Mouse (Mus musculus) testis, adult 2 months (tissue): ENCODE measurements around the gene Nisch. TPM values are rescaled to one million over a fixed set of nuclear protein-coding genes. Genes with fewer than 3 reads are reported as not detected.

Source experiments
- H3K27ac ChIP-seq: fragments of 200-500 bp; 2 replicates; pipeline ENCODE4 v1.5.1; 2012; ENCODE audit warnings: low read depth, low read length; ENCODE audit not compliant: control insufficient read depth, insufficient read depth
- H3K27me3 ChIP-seq: fragments of 200-500 bp; 2 replicates; pipeline ENCODE4 v1.6.1; 2012; ENCODE audit warnings: mild to moderate bottlenecking, low read length, moderate library complexity; ENCODE audit not compliant: control insufficient read depth, insufficient read depth
- H3K36me3 ChIP-seq: fragments of 200-500 bp; 2 replicates; pipeline ENCODE4 v1.6.1; 2012; ENCODE audit warnings: mild to moderate bottlenecking, low read length; ENCODE audit not compliant: control insufficient read depth, insufficient read depth
- H3K4me1 ChIP-seq: fragments of 200-500 bp; 2 replicates; pipeline ENCODE4 v1.6.1; 2012; ENCODE audit warnings: low read length; ENCODE audit not compliant: control insufficient read depth, insufficient read depth
- H3K4me3 ChIP-seq: fragments of 200-500 bp; 2 replicates; pipeline ENCODE4 v1.5.1; 2012; ENCODE audit warnings: low read depth, mild to moderate bottlenecking, low read length, moderate library complexity, mixed read lengths; ENCODE audit not compliant: control insufficient read depth
- CTCF ChIP-seq: fragments of 200-500 bp; IDR thresholded peaks from 2 replicates; pipeline ENCODE4 v1.5.1; 2012; ENCODE audit warnings: low read depth, mild to moderate bottlenecking, inconsistent platforms, low read length, moderate library complexity; ENCODE audit not compliant: control insufficient read depth, insufficient read depth, insufficient replicate concordance
- POLR2A ChIP-seq: fragments of 200-500 bp; IDR thresholded peaks from 2 replicates; pipeline ENCODE4 v1.6.1; 2012; ENCODE audit warnings: low read depth, mild to moderate bottlenecking, inconsistent platforms, low read length, moderate library complexity; ENCODE audit not compliant: control insufficient read depth
- polyA plus RNA-seq: library from polyadenylated mRNA; depleted of rRNA; stranded (reverse); fragments of >200 nt; gene quantifications from 2 replicates; pipeline ENCODE4 v1.2.3, GENCODE M21; 2012

Gene Nisch
- polyA plus RNA-seq, 1 experiment = 62.1 TPM

DNA sequence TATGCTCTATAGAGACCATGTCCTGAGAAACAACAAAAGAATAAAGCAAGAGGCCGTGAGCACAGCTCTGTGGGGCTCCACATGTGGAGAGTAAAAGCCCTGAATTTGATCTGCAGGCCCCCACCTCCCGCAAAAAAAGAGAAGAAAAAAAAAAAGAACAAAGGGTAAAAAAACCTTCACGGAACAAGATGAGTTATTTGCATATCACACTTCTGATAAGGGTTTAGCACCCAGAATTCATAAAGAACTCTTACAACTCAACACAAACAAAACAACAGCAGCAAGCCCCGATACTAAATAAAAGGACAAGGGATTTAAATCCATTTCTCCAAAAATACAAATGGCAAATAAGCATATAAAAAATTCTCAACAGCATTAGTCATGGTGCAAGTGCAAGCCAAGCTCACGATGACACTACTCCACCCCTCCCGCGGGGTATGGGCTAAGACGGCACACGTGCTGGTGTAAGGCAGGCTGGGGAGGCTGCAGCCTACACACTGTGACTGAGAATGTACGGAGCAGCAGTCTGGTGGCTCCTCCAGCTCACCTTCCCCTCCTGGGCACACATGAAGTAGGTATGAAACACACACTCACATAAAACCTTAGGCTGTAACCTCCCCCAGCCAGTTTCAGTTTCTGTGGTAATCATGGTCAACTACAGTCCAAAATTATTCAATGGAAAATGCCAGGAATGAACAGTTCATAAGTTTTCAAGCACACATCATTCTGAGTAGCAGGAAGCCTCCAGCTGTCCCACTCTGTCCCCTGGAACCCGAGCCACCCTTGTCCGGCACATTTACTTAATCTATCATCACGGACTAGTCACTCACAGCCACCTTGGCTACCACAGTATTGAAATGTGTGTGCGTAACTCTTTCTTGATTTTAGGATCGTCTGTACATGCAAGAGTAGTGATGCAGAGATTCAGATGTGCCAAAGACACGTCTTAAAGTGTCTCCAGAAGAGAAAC lies 18.9 kb downstream of the Nisch start:
- Histone ChIP-seq H3K27ac (no peak overlapping the region), H3K4me1 (peaks cover 2% of the 10 kb centered on the region; the same call in 1 of the 2 replicates), H3K36me3 (no peaks in the 10 kb centered on the region), H3K27me3 (no peaks in the 10 kb centered on the region), H3K4me3 (no peak overlapping the region)
- TF ChIP-seq CTCF (no peak), POLR2A (no peak)

DNA sequence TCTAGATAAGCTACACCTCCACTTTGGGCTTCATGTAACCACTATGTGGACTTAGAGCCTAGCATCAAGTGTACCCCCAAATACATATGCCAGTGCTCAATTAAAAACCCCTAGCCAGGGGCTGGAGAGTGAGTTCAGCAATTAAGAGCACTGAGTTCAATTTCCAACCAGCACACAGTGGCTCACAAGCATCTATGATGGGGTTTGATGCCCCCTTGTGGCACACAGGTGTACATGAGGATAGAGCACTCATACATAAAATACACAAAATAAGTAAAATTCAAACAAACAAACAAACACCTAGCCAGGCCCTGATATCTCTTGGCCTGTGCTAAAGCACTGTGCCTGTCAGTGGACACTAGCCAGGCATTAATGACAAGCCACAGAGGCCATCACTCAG lies 20.8 kb downstream of the Nisch start:
- H3K27ac ChIP-seq = no peak overlapping the region
- H3K36me3 ChIP-seq = no peaks in the 10 kb centered on the region
- no peak overlapping the region for H3K4me3 ChIP-seq
- H3K4me1 ChIP-seq = peaks cover 2% of the 10 kb centered on the region; the same call in 1 of the 2 replicates
- TF ChIP-seq CTCF = no peak; the same call in 1 of the 2 replicates
- TF ChIP-seq POLR2A = no peak
- H3K27me3 ChIP-seq = no peaks in the 10 kb centered on the region

DNA sequence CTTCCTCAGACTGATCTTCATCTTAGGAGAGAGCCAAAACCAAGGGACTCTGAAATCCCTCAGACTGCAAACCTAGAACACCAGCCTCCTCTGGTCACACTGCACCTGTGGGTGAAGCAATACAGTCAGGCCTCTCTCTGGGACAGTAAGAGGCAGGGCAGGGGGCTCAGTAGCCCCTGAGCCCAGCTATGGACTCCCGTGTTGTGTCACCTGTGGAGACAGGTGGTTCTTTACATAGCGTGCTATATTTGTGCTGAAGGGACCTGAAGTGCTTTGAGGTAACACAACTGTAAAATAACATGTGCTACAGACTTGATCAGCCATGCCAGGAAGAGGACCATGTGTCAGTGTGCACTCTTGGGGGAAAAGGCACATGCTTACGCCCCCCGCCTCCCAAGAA lies 21.2 kb downstream of the Nisch start:
- H3K27ac ChIP-seq = no peak overlapping the region

DNA sequence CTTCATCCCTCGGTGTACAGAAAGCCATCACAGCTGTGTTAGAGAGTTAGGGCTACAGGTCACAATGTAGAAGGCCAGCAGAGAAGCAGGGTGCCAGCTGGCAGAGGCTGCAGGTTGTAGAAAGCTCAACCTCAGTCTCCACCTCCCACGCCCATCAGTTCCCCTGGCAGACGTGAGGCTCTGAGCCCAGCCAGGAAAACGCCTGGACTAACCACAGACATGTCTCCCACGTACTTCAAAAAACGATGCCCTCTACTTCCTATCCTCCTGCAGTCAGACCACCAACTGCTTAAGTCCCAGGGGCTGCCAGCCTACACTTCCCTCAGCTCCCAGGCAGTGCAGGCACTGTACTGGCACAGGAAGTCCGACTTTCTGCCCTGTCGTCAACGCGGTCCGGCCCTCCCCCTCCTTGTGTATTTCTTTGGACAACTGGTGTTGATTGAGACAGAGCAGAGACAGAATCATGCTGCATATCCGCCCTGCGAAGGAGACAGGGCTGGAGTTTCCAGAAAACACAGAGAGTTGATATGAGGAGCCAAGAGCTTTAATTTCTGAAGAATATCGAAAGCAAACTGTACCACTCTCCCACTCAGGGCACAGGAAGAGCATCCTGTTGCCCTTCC lies 21.7 kb downstream of the Nisch start:
- H3K27me3 ChIP-seq = no peaks in the 10 kb centered on the region
- peak overlapping the region; percentile 48; the same call in 1 of the 2 replicates for H3K27ac ChIP-seq
- H3K4me1 ChIP-seq = peaks cover 2% of the 10 kb centered on the region; the same call in 1 of the 2 replicates
- no peaks in the 10 kb centered on the region for H3K36me3 ChIP-seq
- H3K4me3 ChIP-seq = no peak overlapping the region
- TF ChIP-seq POLR2A = no peak
- no peak for TF ChIP-seq CTCF

More for the DNA sequence above, 21.2 kb downstream of the Nisch start:
- TF ChIP-seq POLR2A = no peak
- TF ChIP-seq CTCF = no peak
- H3K36me3 ChIP-seq = no peaks in the 10 kb centered on the region
- no peaks in the 10 kb centered on the region for H3K27me3 ChIP-seq
- H3K4me1 ChIP-seq = peaks cover 2% of the 10 kb centered on the region; the same call in 1 of the 2 replicates
- no peak overlapping the region for H3K4me3 ChIP-seq

DNA sequence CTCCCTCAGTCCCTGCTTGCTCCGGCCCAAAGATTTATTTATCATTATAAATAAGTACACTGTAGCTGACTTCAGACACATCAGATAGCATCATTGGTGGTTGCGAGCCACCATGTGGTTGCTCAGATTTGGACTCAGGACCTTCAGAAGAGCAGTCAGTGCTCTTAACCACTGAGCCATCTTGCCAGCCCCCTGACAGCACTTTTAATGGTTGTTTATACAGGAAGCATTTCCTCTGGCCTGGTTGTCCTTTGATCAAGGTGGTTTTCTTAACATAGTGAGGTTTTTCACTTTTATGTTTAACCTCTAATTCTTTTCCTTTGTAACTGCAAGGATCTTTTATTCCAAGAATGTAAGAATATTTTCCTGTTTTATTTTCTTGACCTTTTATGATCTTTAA lies 22.3 kb downstream of the Nisch start:
- H3K27ac ChIP-seq = no peak overlapping the region
- H3K36me3 ChIP-seq = no peaks in the 10 kb centered on the region
- TF ChIP-seq CTCF (no peak), POLR2A (no peak)
- no peaks in the 10 kb centered on the region for H3K27me3 ChIP-seq
- H3K4me1 ChIP-seq = peaks cover 2% of the 10 kb centered on the region; the same call in 1 of the 2 replicates
- no peak overlapping the region for H3K4me3 ChIP-seq

DNA sequence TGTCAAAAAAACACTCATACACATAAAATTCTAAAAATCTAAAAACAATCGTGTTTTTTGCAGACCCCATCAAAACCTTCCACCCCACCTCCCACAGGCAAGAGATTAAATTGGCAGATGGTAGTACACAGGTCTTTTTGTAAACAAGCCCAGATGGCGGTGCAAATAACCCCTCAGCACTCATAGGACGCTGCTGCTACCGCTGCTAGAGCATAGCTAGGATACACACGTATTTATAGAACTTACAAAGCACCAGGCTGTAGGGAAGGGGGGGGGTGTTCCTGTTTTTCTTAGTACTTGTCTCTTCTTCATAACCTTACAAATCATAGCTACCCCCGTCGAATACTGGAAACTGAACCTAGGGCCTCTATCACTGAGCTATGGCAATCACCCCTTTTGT lies 23.0 kb downstream of the Nisch start:
- Histone ChIP-seq H3K4me3 (no peak overlapping the region), H3K36me3 (no peaks in the 10 kb centered on the region), H3K4me1 (peaks cover 2% of the 10 kb centered on the region; the same call in 1 of the 2 replicates), H3K27me3 (no peaks in the 10 kb centered on the region), H3K27ac (no peak overlapping the region)
- TF ChIP-seq CTCF = no peak
- no peak for TF ChIP-seq POLR2A

DNA sequence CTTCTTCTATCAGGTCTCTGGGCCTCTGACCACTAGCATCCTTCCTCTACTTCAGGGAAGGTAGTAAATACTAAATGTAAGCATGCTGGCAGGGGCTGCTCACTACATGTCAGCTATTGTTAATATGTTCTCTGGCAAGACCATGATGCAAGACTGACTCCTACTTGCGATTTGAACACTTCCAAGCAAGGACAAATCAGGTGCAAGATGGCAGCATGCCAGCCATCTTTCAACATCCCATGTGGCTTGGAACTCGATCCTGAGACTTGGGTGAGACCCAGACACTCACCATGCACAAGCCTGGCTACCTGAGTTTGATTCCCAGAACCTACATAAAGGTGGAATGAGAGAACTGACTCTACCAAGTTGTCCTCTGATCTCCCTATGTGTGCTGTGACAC lies 24.8 kb downstream of the Nisch start:
- Histone ChIP-seq H3K27me3 (no peaks in the 10 kb centered on the region), H3K27ac (no peak overlapping the region), H3K36me3 (no peaks in the 10 kb centered on the region), H3K4me1 (peaks cover 2% of the 10 kb centered on the region; the same call in 1 of the 2 replicates), H3K4me3 (no peak overlapping the region)
- TF ChIP-seq POLR2A (no peak), CTCF (no peak)
